17 mouse cellular contexts compared by ENCODE assay signal in genomic region chr4:133380532-133380931, GRCm38 (mm10). TPM values are rescaled to one million over a fixed set of nuclear protein-coding genes. Genes with fewer than 3 reads are reported as not detected.
DNase-seq lines count a peak whose midpoint lies in the region; ATAC-seq and TF ChIP-seq lines count a peak whose summit lies in the region.
"Had no signal": no experiment of that assay in that cellular context is flagged by ENCODE, and none has a peak within 500 bp of the region (broad histone marks: within the 10 kb centered on the region; RNA-seq: fewer than 3 reads in every experiment).

No protein-coding gene starts in this region.

- 0 out of 2 replicates have a peak overlapping the region, but pooled peaks have one; percentile 8 for H3K27ac ChIP-seq in forebrain, embryonic 10.5 days
- H3K27ac ChIP-seq in forebrain, embryonic 16.5 days (ENCODE audit: low read length): no peak overlapping the region
- H3K27ac ChIP-seq in liver, embryonic 13.5 days: peak overlapping the region; percentile 58
- no peak overlapping the region for H3K27ac ChIP-seq in liver, postnatal 0 days (ENCODE audit: low read depth)
- peak overlapping the region; percentile 32 for H3K27ac ChIP-seq in stomach, embryonic 15.5 days
- H3K27ac ChIP-seq in hindbrain, embryonic 16.5 days (ENCODE audit: low read depth, low read length): no peak overlapping the region
- H3K27ac ChIP-seq: left cerebral cortex, adult 2 months; midbrain, embryonic 15.5 days; neural tube, embryonic 12.5 days had no signal

- no peak for TF ChIP-seq CTCF in liver, postnatal 0 days (IDR thresholded peaks at IDR 0.05; ENCODE audit: low read depth)

- DNase-seq in forebrain, embryonic 10.5 days (ENCODE audit: extremely low spot score, low spot score): no peak
- DNase-seq in liver, embryonic 13.5 days: no peak
- DNase-seq in liver, postnatal 0 days: no peak
- peak; percentile 58 for DNase-seq in ZHBTc4 (ENCODE audit: low read depth, low spot score)
- no peak for DNase-seq in retina, embryonic 14.5 days (ENCODE audit: low spot score)
- DNase-seq: B cell, adult 2 months; lung, postnatal 4 days; thymus, adult 18-20 months had no signal

- H3K9me3 ChIP-seq in forebrain, embryonic 10.5 days: no peaks in the 10 kb centered on the region
- no peaks in the 10 kb centered on the region for H3K9me3 ChIP-seq in forebrain, embryonic 16.5 days (ENCODE audit: control insufficient read depth, low read length)
- H3K9me3 ChIP-seq in liver, embryonic 13.5 days (replicated peaks): no peaks in the 10 kb centered on the region
- H3K9me3 ChIP-seq in liver, postnatal 0 days (ENCODE audit: low read length): no peaks in the 10 kb centered on the region
- H3K9me3 ChIP-seq in stomach, embryonic 15.5 days: no peaks in the 10 kb centered on the region
- H3K9me3 ChIP-seq in hindbrain, embryonic 16.5 days (ENCODE audit: control insufficient read depth, low read length): no peaks in the 10 kb centered on the region
- H3K9me3 ChIP-seq: heart, embryonic 10.5 days; midbrain, embryonic 15.5 days; neural tube, embryonic 12.5 days had no signal

- peaks cover 21% of the 10 kb centered on the region for H3K36me3 ChIP-seq in forebrain, embryonic 10.5 days (replicated peaks)
- no peaks in the 10 kb centered on the region for H3K36me3 ChIP-seq in forebrain, embryonic 16.5 days (ENCODE audit: control insufficient read depth, insufficient read depth)
- peaks cover 29% of the 10 kb centered on the region for H3K36me3 ChIP-seq in liver, embryonic 13.5 days
- peaks cover 6% of the 10 kb centered on the region for H3K36me3 ChIP-seq in liver, postnatal 0 days (replicated peaks; ENCODE audit: insufficient read depth, low read length)
- no peaks in the 10 kb centered on the region for H3K36me3 ChIP-seq in stomach, embryonic 15.5 days
- no peaks in the 10 kb centered on the region for H3K36me3 ChIP-seq in hindbrain, embryonic 16.5 days (ENCODE audit: control insufficient read depth, insufficient read depth, low read length)
- H3K36me3 ChIP-seq: midbrain, embryonic 15.5 days; neural tube, embryonic 12.5 days had no signal

- TF ChIP-seq EP300 in liver, postnatal 0 days (IDR thresholded peaks at IDR 0.05; ENCODE audit: low read depth): no peak

- no peak overlapping the region for H3K4me2 ChIP-seq in forebrain, embryonic 16.5 days (ENCODE audit: low read length)
- no peak overlapping the region for H3K4me2 ChIP-seq in liver, embryonic 13.5 days
- H3K4me2 ChIP-seq in liver, postnatal 0 days (ENCODE audit: low read depth, low read length): no peak overlapping the region
- peak overlapping the region; percentile 13; the same call in 1 of the 2 replicates for H3K4me2 ChIP-seq in stomach, embryonic 15.5 days
- no peak overlapping the region for H3K4me2 ChIP-seq in hindbrain, embryonic 16.5 days (ENCODE audit: low read length)
- H3K4me2 ChIP-seq: midbrain, embryonic 15.5 days; neural tube, embryonic 12.5 days had no signal

- peaks cover 58% of the 10 kb centered on the region for H3K4me1 ChIP-seq in forebrain, embryonic 10.5 days
- peaks cover 13% of the 10 kb centered on the region for H3K4me1 ChIP-seq in forebrain, embryonic 16.5 days (replicated peaks; ENCODE audit: control insufficient read depth, insufficient read depth, low read length)
- peaks cover 58% of the 10 kb centered on the region for H3K4me1 ChIP-seq in liver, embryonic 13.5 days (replicated peaks)
- peaks cover 41% of the 10 kb centered on the region for H3K4me1 ChIP-seq in liver, postnatal 0 days (ENCODE audit: insufficient read depth)
- H3K4me1 ChIP-seq in stomach, embryonic 15.5 days: peaks cover 41% of the 10 kb centered on the region
- peaks cover 8% of the 10 kb centered on the region for H3K4me1 ChIP-seq in hindbrain, embryonic 16.5 days (ENCODE audit: control insufficient read depth, insufficient read depth, low read depth, low read length)

- H3K4me3 ChIP-seq in forebrain, embryonic 10.5 days: no peak overlapping the region
- no peak overlapping the region for H3K4me3 ChIP-seq in forebrain, embryonic 16.5 days (replicated peaks; ENCODE audit: low read length)
- no peak overlapping the region for H3K4me3 ChIP-seq in liver, embryonic 13.5 days (replicated peaks)
- no peak overlapping the region for H3K4me3 ChIP-seq in liver, postnatal 0 days (ENCODE audit: low read depth, low read length)
- H3K4me3 ChIP-seq in stomach, embryonic 15.5 days (replicated peaks): no peak overlapping the region
- no peak overlapping the region for H3K4me3 ChIP-seq in hindbrain, embryonic 16.5 days (ENCODE audit: low read length)
- H3K4me3 ChIP-seq: heart, embryonic 10.5 days; left cerebral cortex, adult 2 months; midbrain, embryonic 15.5 days; neural tube, embryonic 12.5 days had no signal

- no peaks in the 10 kb centered on the region for H3K27me3 ChIP-seq in forebrain, embryonic 10.5 days (ENCODE audit: poor library complexity, severe bottlenecking)
- H3K27me3 ChIP-seq in forebrain, embryonic 16.5 days (replicated peaks; ENCODE audit: control insufficient read depth, insufficient read depth, low read length): no peaks in the 10 kb centered on the region
- no peaks in the 10 kb centered on the region for H3K27me3 ChIP-seq in liver, embryonic 13.5 days
- no peaks in the 10 kb centered on the region for H3K27me3 ChIP-seq in liver, postnatal 0 days (ENCODE audit: insufficient read depth, low read length)
- no peaks in the 10 kb centered on the region for H3K27me3 ChIP-seq in stomach, embryonic 15.5 days (replicated peaks)
- no peaks in the 10 kb centered on the region for H3K27me3 ChIP-seq in hindbrain, embryonic 16.5 days (replicated peaks; ENCODE audit: control insufficient read depth, insufficient read depth, low read length)
- H3K27me3 ChIP-seq: midbrain, embryonic 15.5 days; neural tube, embryonic 12.5 days had no signal

- H3K9ac ChIP-seq in forebrain, embryonic 16.5 days (replicated peaks; ENCODE audit: low read depth, low read length): no peak overlapping the region
- peak overlapping the region; percentile 30; the same call in 1 of the 2 replicates for H3K9ac ChIP-seq in liver, embryonic 13.5 days
- H3K9ac ChIP-seq in liver, postnatal 0 days (replicated peaks): no peak overlapping the region
- H3K9ac ChIP-seq in stomach, embryonic 15.5 days: no peak overlapping the region
- H3K9ac ChIP-seq in hindbrain, embryonic 16.5 days (ENCODE audit: low read depth, low read length): no peak overlapping the region
- H3K9ac ChIP-seq: midbrain, embryonic 15.5 days; neural tube, embryonic 12.5 days had no signal

- 62% methylated on average over 6 of the region's 6 CpGs for WGBS in forebrain, embryonic 10.5 days
- WGBS in forebrain, embryonic 16.5 days: 61% methylated on average over 6 of the region's 6 CpGs
- 79% methylated on average over 6 of the region's 6 CpGs for WGBS in liver, embryonic 13.5 days (ENCODE audit: insufficient replicate concordance)
- 76% methylated on average over 6 of the region's 6 CpGs for WGBS in liver, postnatal 0 days (ENCODE audit: insufficient replicate concordance)
- WGBS in stomach, embryonic 15.5 days: 74% methylated on average over 6 of the region's 6 CpGs
- WGBS in hindbrain, embryonic 16.5 days: 56% methylated on average over 6 of the region's 6 CpGs

- ATAC-seq in forebrain, embryonic 16.5 days: no peak
- no peak for ATAC-seq in liver, embryonic 13.5 days (ENCODE audit: low read depth)
- ATAC-seq in liver, postnatal 0 days: no peak
- no peak for ATAC-seq in stomach, embryonic 15.5 days (ENCODE audit: insufficient read depth, low FRiP score, low read depth)
- no peak for ATAC-seq in hindbrain, embryonic 16.5 days
- ATAC-seq: forebrain, embryonic 14.5 days; inflammation-experienced regulatory T-cells, adult 6 months; midbrain, embryonic 15.5 days had no signal

RNA-seq across cellular contexts. Expression of gene Slc9a1, which starts 11.0 kb away (rescaled TPM):
- polyA plus RNA-seq in forebrain, embryonic 10.5 days (2016; fragmentation: Nextera tagmentation; extraction: Ambion mirVana): 7.9 and 8.1 TPM in 2 replicates
- polyA plus RNA-seq in forebrain, embryonic 16.5 days (2015; fragmentation: Nextera tagmentation; extraction: Ambion mirVana): 8.1 and 10.7 TPM in 2 replicates
- polyA plus RNA-seq in liver, embryonic 13.5 days (2015; fragmentation: Nextera tagmentation; extraction: Ambion mirVana): 2.7 and 3.1 TPM in 2 replicates
- 1.8 TPM in 2 replicates for polyA plus RNA-seq in liver, postnatal 0 days (2015; fragmentation: Nextera tagmentation; extraction: Ambion mirVana)
- polyA plus RNA-seq in stomach, embryonic 15.5 days (2015; fragmentation: Nextera tagmentation; extraction: Ambion mirVana): 8.8 and 9.3 TPM in 2 replicates
- 9.8 and 9.9 TPM in 2 replicates for polyA plus RNA-seq in hindbrain, embryonic 16.5 days (2015; fragmentation: Nextera tagmentation; extraction: Ambion mirVana)

RNA-seq across cellular contexts. Expression of gene Wdtc1, which starts 27.3 kb away (rescaled TPM):
- polyA plus RNA-seq in forebrain, embryonic 10.5 days (2016; fragmentation: Nextera tagmentation; extraction: Ambion mirVana): 16.8 and 17.0 TPM in 2 replicates
- 16.2 and 19.3 TPM in 2 replicates for polyA plus RNA-seq in forebrain, embryonic 16.5 days (2015; fragmentation: Nextera tagmentation; extraction: Ambion mirVana)
- polyA plus RNA-seq in liver, embryonic 13.5 days (2015; fragmentation: Nextera tagmentation; extraction: Ambion mirVana): 5.5 and 7.1 TPM in 2 replicates
- polyA plus RNA-seq in liver, postnatal 0 days (2015; fragmentation: Nextera tagmentation; extraction: Ambion mirVana): 5.3 and 5.5 TPM in 2 replicates
- 18.6 and 24.2 TPM in 2 replicates for polyA plus RNA-seq in stomach, embryonic 15.5 days (2015; fragmentation: Nextera tagmentation; extraction: Ambion mirVana)
- 18.8 and 21.3 TPM in 2 replicates for polyA plus RNA-seq in hindbrain, embryonic 16.5 days (2015; fragmentation: Nextera tagmentation; extraction: Ambion mirVana)

Comparison
In these comparisons a context has a peak if more than half of its experiments do, and no peak if none do; other contexts are left out.
1. H3K27ac ChIP-seq: peak in forebrain, embryonic 10.5 days (single experiment), liver, embryonic 13.5 days (single experiment) and stomach, embryonic 15.5 days (single experiment); none in forebrain, embryonic 16.5 days (single experiment), liver, postnatal 0 days (single experiment) and hindbrain, embryonic 16.5 days (single experiment).